Mouse (Mus musculus) C2C12 (cell line): ENCODE data around the gene Ccdc114.

Source experiments
- CTCF ChIP-seq: IDR thresholded peaks from one replicate; pipeline ENCODE4 v1.5.1; 2011; ENCODE audit not compliant: control insufficient read depth, insufficient read depth, insufficient read length
- MYOD1 ChIP-seq: IDR thresholded peaks from one replicate; pipeline ENCODE4 v1.6.1; 2011; ENCODE audit warnings: low read depth; ENCODE audit not compliant: control insufficient read depth, insufficient read length
- MYOG ChIP-seq: IDR thresholded peaks from one replicate; pipeline ENCODE4 v1.6.1; 2011; ENCODE audit not compliant: control insufficient read depth, insufficient read length; ENCODE audit errors: extremely low read depth
- USF1 ChIP-seq: IDR thresholded peaks from one replicate; pipeline ENCODE4 v1.6.1; 2011; ENCODE audit warnings: low read depth, mild to moderate bottlenecking, control low read depth, moderate library complexity

- TF ChIP-seq CTCF (no peak), USF1 (no peak), MYOD1 (no peak), MYOG (no peak)
These were observed 26.6 kb upstream of the Ccdc114 start for GRCm38 (mm10) chr7:45897258-45897757.
